Mouse (Mus musculus) embryonic facial prominence, embryonic 12.5 days (tissue): ENCODE measurements at regions not wholly inside any gene's neighbourhood (a gene's known extent, or its start where the extent isn't known, plus 50 kb on each side); places are given as distances from the start of the nearest gene placed in this dataset.

ENCODE experiments used
- ATAC-seq: fragments of 200-750 bp; cut with Nextera tagmentation; 2 replicates; pipeline ENCODE4 v1.8.0; 2017; ENCODE audit not compliant: insufficient number of reproducible peaks, insufficient read depth, low FRiP score, low TSS enrichment
- H3K27ac ChIP-seq: fragments of 300-500 bp; sonication (generic); 2 replicates; pipeline ENCODE4 v1.5.1; 2016; ENCODE audit warnings: mild to moderate bottlenecking
- H3K27me3 ChIP-seq: fragments of 300-500 bp; sonication (generic); 2 replicates; pipeline ENCODE4 v1.6.1; 2016; ENCODE audit warnings: mild to moderate bottlenecking, moderate library complexity
- H3K36me3 ChIP-seq: fragments of 300-500 bp; sonication (generic); 2 replicates; pipeline ENCODE4 v1.6.1; 2016; ENCODE audit warnings: mild to moderate bottlenecking
- H3K4me1 ChIP-seq: fragments of 300-500 bp; sonication (generic); 2 replicates; pipeline ENCODE4 v1.6.1; 2016
- H3K4me2 ChIP-seq: fragments of 300-500 bp; sonication (generic); replicated peaks from 2 replicates; pipeline ENCODE4 v1.6.1; 2016; ENCODE audit warnings: mild to moderate bottlenecking, moderate library complexity
- H3K4me3 ChIP-seq: fragments of 300-500 bp; sonication (generic); 2 replicates; pipeline ENCODE4 v1.5.1; 2016; ENCODE audit warnings: mild to moderate bottlenecking
- H3K9ac ChIP-seq: fragments of 300-500 bp; sonication (generic); 2 replicates; pipeline ENCODE4 v1.6.1; 2016; ENCODE audit warnings: mild to moderate bottlenecking, moderate library complexity
- H3K9me3 ChIP-seq: fragments of 300-500 bp; sonication (generic); 2 replicates; pipeline ENCODE4 v1.6.1; 2016; ENCODE audit warnings: mild to moderate bottlenecking, moderate library complexity
- WGBS: fragments of 180-500 bp; shearing (Covaris S2); methylation state at CpG from one replicate; pipeline ENCODE4 v1.1.7; 2016; 5-methylcytosine and 5-hydroxymethylcytosine counted together

- Histone ChIP-seq H3K9ac (no peak overlapping the region), H3K27me3 (no peaks in the 10 kb centered on the region), H3K9me3 (no peaks in the 10 kb centered on the region), H3K4me1 (no peaks in the 10 kb centered on the region), H3K36me3 (no peaks in the 10 kb centered on the region), H3K27ac (no peak overlapping the region), H3K4me3 (no peak overlapping the region), H3K4me2 (no peak overlapping the region)
- ATAC-seq, result no peak
- WGBS, result 68% methylated on average over 4 of the region's 4 CpGs
These were observed 56.9 kb upstream of the Sox2 start for GRCm38 (mm10) chr3:34593279-34593678.

- Histone ChIP-seq H3K9ac (no peak overlapping the region), H3K9me3 (no peaks in the 10 kb centered on the region), H3K27ac (no peak overlapping the region), H3K27me3 (no peaks in the 10 kb centered on the region), H3K4me1 (0 out of 2 replicates have a peak, but pooled peaks cover 4% of the 10 kb centered on the region), H3K4me3 (no peak overlapping the region), H3K4me2 (no peak overlapping the region), H3K36me3 (no peaks in the 10 kb centered on the region)
- 63% methylated on average over 8 of the region's 8 CpGs for WGBS
- no peak for ATAC-seq
These were observed 72.2 kb upstream of the Sox2 start for GRCm38 (mm10) chr3:34577896-34578530.

- Histone ChIP-seq H3K4me2 (no peak overlapping the region), H3K9ac (no peak overlapping the region), H3K27ac (no peak overlapping the region), H3K27me3 (no peaks in the 10 kb centered on the region), H3K4me1 (0 out of 2 replicates have a peak, but pooled peaks cover 4% of the 10 kb centered on the region), H3K9me3 (no peaks in the 10 kb centered on the region), H3K4me3 (no peak overlapping the region), H3K36me3 (no peaks in the 10 kb centered on the region)
- no peak for ATAC-seq
- 78% methylated on average over 6 of the region's 6 CpGs for WGBS
These were observed 73.1 kb upstream of the Sox2 start for GRCm38 (mm10) chr3:34577115-34577514.

GRCm38 (mm10) chr3:34576159-34576558 is 74.0 kb upstream of the Sox2 start:
- Histone ChIP-seq H3K27ac (no peak overlapping the region), H3K27me3 (no peaks in the 10 kb centered on the region), H3K4me3 (no peak overlapping the region), H3K36me3 (no peaks in the 10 kb centered on the region), H3K4me2 (no peak overlapping the region), H3K9me3 (no peaks in the 10 kb centered on the region), H3K4me1 (0 out of 2 replicates have a peak, but pooled peaks cover 4% of the 10 kb centered on the region), H3K9ac (no peak overlapping the region)
- ATAC-seq, result no peak
- 35% methylated on average over 11 of the region's 11 CpGs for WGBS

- ATAC-seq, result no peak
- H3K4me2 ChIP-seq, result no peak overlapping the region
- no peak overlapping the region for H3K4me3 ChIP-seq
- no peak overlapping the region for H3K27ac ChIP-seq
- H3K9me3 ChIP-seq, result no peaks in the 10 kb centered on the region
- no peaks in the 10 kb centered on the region for H3K27me3 ChIP-seq
- H3K9ac ChIP-seq, result no peak overlapping the region
- H3K4me1 ChIP-seq, result peaks cover 7% of the 10 kb centered on the region; the same call in 1 of the 2 replicates
- H3K36me3 ChIP-seq, result no peaks in the 10 kb centered on the region
- WGBS, result 74% methylated on average over 9 of the region's 9 CpGs
These were observed 75.4 kb upstream of the Sox2 start for GRCm38 (mm10) chr3:34574711-34575350.

GRCm38 (mm10) chr3:34573312-34573711 is 76.9 kb upstream of the Sox2 start:
- Histone ChIP-seq H3K27me3 (no peaks in the 10 kb centered on the region), H3K27ac (no peak overlapping the region), H3K4me1 (peaks cover 4% of the 10 kb centered on the region; the same call in 1 of the 2 replicates), H3K36me3 (no peaks in the 10 kb centered on the region), H3K9me3 (no peaks in the 10 kb centered on the region), H3K9ac (no peak overlapping the region), H3K4me3 (no peak overlapping the region), H3K4me2 (no peak overlapping the region)
- WGBS, result 87% methylated on average over 7 of the region's 7 CpGs
- ATAC-seq, result no peak

- Histone ChIP-seq H3K27ac (no peak overlapping the region), H3K4me3 (no peak overlapping the region), H3K36me3 (no peaks in the 10 kb centered on the region), H3K27me3 (no peaks in the 10 kb centered on the region), H3K4me2 (no peak overlapping the region), H3K4me1 (peaks cover 4% of the 10 kb centered on the region; the same call in 1 of the 2 replicates), H3K9me3 (no peaks in the 10 kb centered on the region), H3K9ac (no peak overlapping the region)
- WGBS, result 92% methylated on average over 6 of the region's 6 CpGs
- ATAC-seq, result no peak
These were observed 78.1 kb upstream of the Sox2 start for GRCm38 (mm10) chr3:34572081-34572480.

- no peaks in the 10 kb centered on the region for H3K36me3 ChIP-seq
- no peak overlapping the region for H3K4me2 ChIP-seq
- WGBS, result 88% methylated on average over 9 of the region's 9 CpGs
- H3K9me3 ChIP-seq, result no peaks in the 10 kb centered on the region
- no peaks in the 10 kb centered on the region for H3K27me3 ChIP-seq
- H3K4me3 ChIP-seq, result no peak overlapping the region
- peaks cover 4% of the 10 kb centered on the region; the same call in 1 of the 2 replicates for H3K4me1 ChIP-seq
- H3K27ac ChIP-seq, result no peak overlapping the region
- H3K9ac ChIP-seq, result no peak overlapping the region
- no peak for ATAC-seq
These were observed 78.6 kb upstream of the Sox2 start for GRCm38 (mm10) chr3:34571630-34572029.

GRCm38 (mm10) chr3:34569998-34570397 is 80.2 kb upstream of the Sox2 start:
- Histone ChIP-seq H3K9ac (no peak overlapping the region), H3K4me3 (no peak overlapping the region), H3K4me2 (peak overlapping the region; percentile 27; the same call in 1 of the 2 replicates), H3K27me3 (no peaks in the 10 kb centered on the region), H3K36me3 (no peaks in the 10 kb centered on the region), H3K9me3 (no peaks in the 10 kb centered on the region), H3K27ac (0 out of 2 replicates have a peak overlapping the region, but pooled peaks have one; percentile 41), H3K4me1 (peaks cover 4% of the 10 kb centered on the region; the same call in 1 of the 2 replicates)
- 22% methylated on average over 10 of the region's 10 CpGs for WGBS
- peak; percentile 70; the same call in 1 of the 2 replicates for ATAC-seq

GRCm38 (mm10) chr3:34568086-34568650 is 82.0 kb upstream of the Sox2 start:
- no peak overlapping the region for H3K4me3 ChIP-seq
- H3K4me2 ChIP-seq, result no peak overlapping the region
- H3K9ac ChIP-seq, result no peak overlapping the region
- no peaks in the 10 kb centered on the region for H3K27me3 ChIP-seq
- H3K36me3 ChIP-seq, result no peaks in the 10 kb centered on the region
- no peak for ATAC-seq
- peaks cover 4% of the 10 kb centered on the region; the same call in 1 of the 2 replicates for H3K4me1 ChIP-seq
- H3K9me3 ChIP-seq, result no peaks in the 10 kb centered on the region
- no peak overlapping the region for H3K27ac ChIP-seq
- WGBS, result 63% methylated on average over 6 of the region's 6 CpGs

- WGBS, result 25% methylated on average over 4 of the region's 4 CpGs
- Histone ChIP-seq H3K9ac (no peak overlapping the region), H3K4me2 (no peak overlapping the region), H3K27me3 (no peaks in the 10 kb centered on the region), H3K36me3 (no peaks in the 10 kb centered on the region), H3K27ac (no peak overlapping the region), H3K9me3 (no peaks in the 10 kb centered on the region), H3K4me1 (peaks cover 10% of the 10 kb centered on the region; the same call in 1 of the 2 replicates), H3K4me3 (no peak overlapping the region)
- ATAC-seq, result no peak
These were observed 84.8 kb upstream of the Sox2 start for GRCm38 (mm10) chr3:34565386-34565785.

- ATAC-seq, result no peak
- H3K27ac ChIP-seq, result no peak overlapping the region
These were observed 87.3 kb upstream of the Sox2 start for GRCm38 (mm10) chr3:34562893-34563292.

More at GRCm38 (mm10) chr3:34562893-34563292, 87.3 kb upstream of the Sox2 start:
- Histone ChIP-seq H3K9me3 (no peaks in the 10 kb centered on the region), H3K36me3 (no peaks in the 10 kb centered on the region), H3K9ac (no peak overlapping the region), H3K4me1 (peaks cover 5% of the 10 kb centered on the region; the same call in 1 of the 2 replicates), H3K4me2 (no peak overlapping the region), H3K4me3 (no peak overlapping the region), H3K27me3 (no peaks in the 10 kb centered on the region)
- WGBS, result 45% methylated on average over 8 of the region's 8 CpGs
